Mouse (Mus musculus): ENCODE measurements around the gene Gm3727. TPM values are rescaled to one million over a fixed set of nuclear protein-coding genes. Genes with fewer than 3 reads are reported as not detected.
"Not testable (repeated sequence)": the region's sequence is repeated elsewhere in the genome, so short reads cannot be mapped to it uniquely, and the experiment has no call there.

Gm3727 gene
- not detected for total RNA-seq (2021)
- long read RNA-seq, experiment 1: 0 reads
- long read RNA-seq, experiment 2: 0 reads

DNA sequence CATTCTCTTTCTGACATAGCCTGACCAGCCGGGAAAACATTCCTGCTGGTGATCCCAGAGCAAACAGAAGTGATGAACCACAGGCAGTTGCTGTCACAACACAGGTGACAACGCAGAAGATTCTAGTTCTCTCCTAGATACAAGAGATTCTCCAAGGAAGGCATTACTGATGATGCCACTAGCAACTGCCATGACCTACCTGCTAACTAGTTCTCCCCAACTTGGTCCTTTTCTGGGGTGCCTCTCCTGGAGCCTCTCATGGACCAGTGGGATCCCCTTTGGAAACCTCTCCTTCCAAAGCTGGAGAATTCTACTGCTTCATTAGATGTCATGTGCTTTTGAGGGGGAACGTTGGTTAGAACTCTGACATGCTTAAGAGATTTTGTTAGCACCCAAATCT lies at the start of gene Gm3727:
Gm3727 (minus strand) TSS at position 101 of the 400 bp plus-strand sequence.
- not testable (repeated sequence) for DNase-seq (ENCODE audit: low spot score in 2 of 2)

DNA sequence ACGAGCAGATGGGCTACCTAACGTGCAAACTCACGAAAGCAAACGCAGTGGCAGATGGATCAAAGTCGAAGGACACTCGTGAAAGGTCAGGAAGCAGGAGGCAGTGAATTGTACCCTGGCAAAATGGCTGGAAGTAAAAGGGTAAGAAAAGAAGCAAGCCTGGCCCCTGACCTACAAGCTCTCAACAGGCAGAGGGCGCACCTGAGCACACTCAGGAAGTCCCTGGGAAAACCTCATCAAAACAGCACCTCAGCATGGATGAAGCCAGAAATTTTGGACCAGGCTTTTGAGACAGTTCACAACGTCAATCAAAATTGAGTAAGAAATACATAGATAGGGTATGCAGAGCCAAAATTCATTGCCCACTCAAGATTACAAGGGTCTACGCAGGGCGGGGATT lies 21.0 kb downstream of the Gm3727 start:
- DNase-seq (ENCODE audit: low spot score in 2 of 2): not testable (repeated sequence)

Other genes with a start within 250 kb of the Gm3727 start
- gene Gm10406, start 237.3 kb downstream of the Gm3727 start, total RNA-seq (2021): under 1 TPM in 1 of 2 experiments, not detected in 1; 0.40 TPM
- not detected for gene Gm3685, start 219.7 kb downstream of the Gm3727 start, total RNA-seq (2021)
- gene Gm3696, start 164.1 kb downstream of the Gm3727 start, total RNA-seq (2021): 1 to 10 TPM; 1.9 to 2.5 TPM
- gene Gm6676, start 139.3 kb downstream of the Gm3727 start, total RNA-seq (2021): not detected
- 1 to 10 TPM; 1.2 to 1.4 TPM for gene Gm3512, start 90.2 kb downstream of the Gm3727 start, total RNA-seq (2021)
- not detected for gene Gm16434, start 70.2 kb downstream of the Gm3727 start, total RNA-seq (2021)
- gene Gm3739, start 50.3 kb upstream of the Gm3727 start, total RNA-seq (2021): under 1 TPM in 1 of 2 experiments, not detected in 1; 0.42 TPM
- not detected for gene Gm5797, start 67.7 kb upstream of the Gm3727 start, total RNA-seq (2021)
- not detected for gene Gm8374, start 100.4 kb upstream of the Gm3727 start, total RNA-seq (2021)
- gene Gm3755, start 186.2 kb upstream of the Gm3727 start, total RNA-seq (2021): not detected
- gene Gm3752, start 219.0 kb upstream of the Gm3727 start, total RNA-seq (2021): under 1 TPM in 1 of 2 experiments, not detected in 1; 0.95 TPM